Mouse (Mus musculus) kidney, postnatal 4 days (tissue): ENCODE data around the gene Dnajc5g.

Experiments
- DNase-seq, 2 experiments: peaks; one replicate each; pipeline ENCODE4 v3.0.0; 2021; ENCODE audit warnings: mixed read lengths in 2 of 2

The Dnajc5g gene

GRCm38 (mm10) chr5:31110781-31111180, 4.7 kb downstream of the Dnajc5g start:
- DNase-seq = peak in 1 of 2 experiments; percentile 35

- DNase-seq = no peak
Observed at GRCm38 (mm10) chr5:31116354-31116753, 10.3 kb downstream of the Dnajc5g start, which contains the start of gene Trim54. TSS of gene Trim54 (plus strand) at chr5:31116712.

- DNase-seq = no peak
Observed at GRCm38 (mm10) chr5:31116912-31117311, 10.8 kb downstream of the Dnajc5g start.

- no peak for DNase-seq
Observed at GRCm38 (mm10) chr5:31121111-31121510, 15.0 kb downstream of the Dnajc5g start.

- no peak for DNase-seq
Observed at GRCm38 (mm10) chr5:31123481-31123880, 17.4 kb downstream of the Dnajc5g start.

GRCm38 (mm10) chr5:31126050-31126449, 20.0 kb downstream of the Dnajc5g start:
- no peak for DNase-seq

GRCm38 (mm10) chr5:31136730-31137424, 30.8 kb downstream of the Dnajc5g start:
- peak in 1 of 2 experiments; percentile 4 for DNase-seq

GRCm38 (mm10) chr5:31137658-31138057, 31.6 kb downstream of the Dnajc5g start:
- no peak for DNase-seq

- DNase-seq = peak; percentile 34 to 41
Observed at GRCm38 (mm10) chr5:31138241-31138967, 32.3 kb downstream of the Dnajc5g start, which contains the start of gene Ucn. TSS of gene Ucn (minus strand) at chr5:31138829.

- DNase-seq = peak; percentile 75 to 76
Observed at GRCm38 (mm10) chr5:31138968-31139425, 32.9 kb downstream of the Dnajc5g start.

GRCm38 (mm10) chr5:31149781-31150180, 43.7 kb downstream of the Dnajc5g start:
- DNase-seq = no peak

- peak; percentile 7 to 14 for DNase-seq
Observed at GRCm38 (mm10) chr5:31151746-31152145, 45.7 kb downstream of the Dnajc5g start.

GRCm38 (mm10) chr5:31153516-31154151, 47.5 kb downstream of the Dnajc5g start:
- DNase-seq = peak; percentile 19 to 28

GRCm38 (mm10) chr5:31154152-31154553, 48.1 kb downstream of the Dnajc5g start, which contains the start of gene Mpv17:
TSS of gene Mpv17 (minus strand) at chr5:31154251.
- DNase-seq = peak; percentile 85 to 92
